Mouse (Mus musculus) liver, embryonic 15.5 days (tissue): ENCODE data around the gene Lekr1. TPM values are rescaled to one million over a fixed set of nuclear protein-coding genes. Genes with fewer than 3 reads are reported as not detected.

ENCODE experiments used
- ATAC-seq: fragments of 200-750 bp; cut with Nextera tagmentation; 2 replicates; pipeline ENCODE4 v1.8.0; 2017; ENCODE audit warnings: moderate number of reproducible peaks, mild to moderate bottlenecking, moderate library complexity; ENCODE audit not compliant: insufficient read depth
- H3K27ac ChIP-seq: fragments of 300-500 bp; sonication (generic); replicated peaks from 2 replicates; pipeline ENCODE4 v1.5.1; 2015; ENCODE audit warnings: mild to moderate bottlenecking, inconsistent platforms
- H3K27me3 ChIP-seq: fragments of 300-500 bp; sonication (generic); 2 replicates; pipeline ENCODE4 v1.6.1; 2015; ENCODE audit warnings: mild to moderate bottlenecking, inconsistent platforms
- H3K36me3 ChIP-seq: fragments of 300-500 bp; sonication (generic); replicated peaks from 2 replicates; pipeline ENCODE4 v1.6.1; 2015; ENCODE audit warnings: moderate library complexity, mild to moderate bottlenecking, inconsistent platforms
- H3K4me1 ChIP-seq: fragments of 300-500 bp; sonication (generic); replicated peaks from 2 replicates; pipeline ENCODE4 v1.6.1; 2015; ENCODE audit warnings: inconsistent platforms
- H3K4me2 ChIP-seq: fragments of 300-500 bp; sonication (generic); 2 replicates; pipeline ENCODE4 v1.6.1; 2015; ENCODE audit warnings: moderate library complexity, mild to moderate bottlenecking, inconsistent platforms
- H3K4me3 ChIP-seq: fragments of 300-500 bp; sonication (generic); replicated peaks from 2 replicates; pipeline ENCODE4 v1.5.1; 2015; ENCODE audit warnings: mild to moderate bottlenecking, inconsistent platforms
- H3K9ac ChIP-seq: fragments of 300-500 bp; sonication (generic); 2 replicates; pipeline ENCODE4 v1.6.1; 2015; ENCODE audit warnings: moderate library complexity, mild to moderate bottlenecking, inconsistent platforms
- H3K9me3 ChIP-seq: fragments of 300-500 bp; sonication (generic); replicated peaks from 2 replicates; pipeline ENCODE4 v1.6.1; 2016; ENCODE audit warnings: inconsistent platforms
- WGBS: fragments of 180-500 bp; shearing (Covaris S2); methylation state at CpG from one replicate; pipeline ENCODE4 v1.1.7; 2015; ENCODE audit warnings: mixed read lengths; ENCODE audit not compliant: insufficient replicate concordance; 5-methylcytosine and 5-hydroxymethylcytosine counted together
- polyA plus RNA-seq: library from polyadenylated mRNA; unstranded; fragments of >200 nt; fragmentation: Nextera tagmentation; extraction: Ambion mirVana; gene quantifications from 2 replicates; pipeline ENCODE4 v1.2.1, GENCODE M21; 2015

The Lekr1 gene
- polyA plus RNA-seq, 1 experiment from 2014 or later = 0.88 TPM

DNA sequence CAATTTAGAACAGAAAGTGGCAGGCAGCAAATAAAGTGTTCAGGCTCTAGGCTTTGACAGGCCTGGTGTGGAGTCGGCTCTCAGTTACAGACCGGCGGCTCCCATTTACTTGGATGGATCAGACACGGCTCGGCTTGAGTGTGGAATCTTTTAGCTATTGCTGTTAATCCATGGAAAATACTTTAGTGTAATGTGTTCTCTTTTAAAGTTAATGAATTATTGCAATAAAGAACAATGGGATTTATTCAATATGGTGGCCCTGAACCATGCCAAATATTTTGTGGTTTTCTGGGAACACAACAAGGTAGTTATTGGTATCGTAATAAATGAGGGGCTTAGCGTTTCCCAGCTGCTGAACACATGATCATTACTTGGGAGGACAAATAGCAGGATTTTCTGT lies 28.7 kb upstream of the Lekr1 start:
- no peaks in the 10 kb centered on the region for H3K4me1 ChIP-seq
- no peaks in the 10 kb centered on the region for H3K27me3 ChIP-seq
- H3K9ac ChIP-seq = no peak overlapping the region
- no peak overlapping the region for H3K4me3 ChIP-seq
- ATAC-seq = no peak
- no peaks in the 10 kb centered on the region for H3K9me3 ChIP-seq
- no peaks in the 10 kb centered on the region for H3K36me3 ChIP-seq
- H3K27ac ChIP-seq = no peak overlapping the region
- WGBS = 78% methylated on average over 7 of the region's 7 CpGs
- no peak overlapping the region for H3K4me2 ChIP-seq

GRCm38 (mm10) chr3:65638896-65639295 lies 27.1 kb upstream of the Lekr1 start:
- Histone ChIP-seq H3K4me2 (no peak overlapping the region), H3K4me1 (no peaks in the 10 kb centered on the region), H3K9me3 (no peaks in the 10 kb centered on the region), H3K27me3 (no peaks in the 10 kb centered on the region), H3K4me3 (no peak overlapping the region), H3K27ac (no peak overlapping the region), H3K36me3 (no peaks in the 10 kb centered on the region), H3K9ac (no peak overlapping the region)
- WGBS = 73% methylated on average over 11 of the region's 11 CpGs
- no peak for ATAC-seq

GRCm38 (mm10) chr3:65639454-65640014 lies 26.5 kb upstream of the Lekr1 start:
- H3K9me3 ChIP-seq = no peaks in the 10 kb centered on the region
- H3K4me2 ChIP-seq = no peak overlapping the region
- no peak overlapping the region for H3K4me3 ChIP-seq
- no peak overlapping the region for H3K9ac ChIP-seq
- WGBS = 70% methylated on average over 5 of the region's 5 CpGs
- no peaks in the 10 kb centered on the region for H3K36me3 ChIP-seq
- no peak overlapping the region for H3K27ac ChIP-seq
- no peaks in the 10 kb centered on the region for H3K4me1 ChIP-seq
- H3K27me3 ChIP-seq = no peaks in the 10 kb centered on the region
- ATAC-seq = no peak

DNA sequence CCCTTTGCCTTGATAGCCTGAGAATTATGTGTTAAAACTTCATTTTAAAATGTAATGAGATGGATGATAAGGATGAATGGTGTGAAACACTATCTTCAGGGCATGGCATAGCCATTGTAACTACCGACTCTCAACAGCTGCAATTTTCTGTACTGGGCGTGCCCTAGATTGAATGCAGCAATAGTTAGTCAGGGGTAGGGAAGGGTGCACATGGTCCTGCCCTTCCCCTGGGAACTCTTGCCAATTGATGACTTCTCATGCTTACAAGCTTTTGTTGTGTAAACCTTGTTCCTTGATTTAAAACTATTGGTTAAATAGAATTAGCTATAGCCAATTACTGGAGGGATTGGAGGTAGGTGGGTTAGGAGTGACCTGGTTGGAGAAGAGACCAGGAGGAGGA lies 23.1 kb upstream of the Lekr1 start:
- Histone ChIP-seq H3K4me3 (no peak overlapping the region), H3K9me3 (no peaks in the 10 kb centered on the region), H3K27me3 (no peaks in the 10 kb centered on the region), H3K4me1 (no peaks in the 10 kb centered on the region), H3K27ac (no peak overlapping the region), H3K4me2 (no peak overlapping the region), H3K36me3 (no peaks in the 10 kb centered on the region), H3K9ac (no peak overlapping the region)
- WGBS = 65% methylated on average over 2 of the region's 2 CpGs
- ATAC-seq = no peak

DNA sequence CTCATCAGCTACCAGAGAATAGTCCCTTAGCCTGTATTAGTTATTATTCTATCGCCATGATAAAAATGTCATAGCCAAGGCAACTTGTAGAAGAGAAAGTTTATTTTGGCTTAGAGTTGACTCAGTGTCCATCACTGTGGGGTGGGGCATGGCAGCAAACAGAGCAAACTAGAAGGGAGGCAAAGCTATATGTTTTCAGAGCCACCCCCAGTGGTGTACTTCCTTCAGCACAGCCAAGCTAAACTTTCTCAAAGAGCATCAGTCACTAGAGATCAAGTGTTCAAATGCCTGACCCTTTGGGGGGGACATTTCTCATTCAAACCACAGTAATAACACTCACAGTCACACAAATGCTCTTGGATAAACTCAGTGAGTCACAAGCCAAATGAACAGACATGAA lies 22.4 kb upstream of the Lekr1 start:
- no peak for ATAC-seq
- Histone ChIP-seq H3K9ac (no peak overlapping the region), H3K27ac (no peak overlapping the region), H3K27me3 (no peaks in the 10 kb centered on the region), H3K4me1 (no peaks in the 10 kb centered on the region), H3K4me2 (no peak overlapping the region), H3K36me3 (no peaks in the 10 kb centered on the region), H3K9me3 (no peaks in the 10 kb centered on the region), H3K4me3 (no peak overlapping the region)
- WGBS = 42% methylated on average over 1 of the region's 1 CpGs

GRCm38 (mm10) chr3:65647592-65647991 lies 18.4 kb upstream of the Lekr1 start:
- no peak overlapping the region for H3K9ac ChIP-seq
- H3K36me3 ChIP-seq = no peaks in the 10 kb centered on the region
- ATAC-seq = no peak
- WGBS = 71% methylated on average over 8 of the region's 8 CpGs
- no peak overlapping the region for H3K4me2 ChIP-seq
- no peaks in the 10 kb centered on the region for H3K9me3 ChIP-seq
- H3K27ac ChIP-seq = no peak overlapping the region
- H3K4me1 ChIP-seq = no peaks in the 10 kb centered on the region
- H3K27me3 ChIP-seq = no peaks in the 10 kb centered on the region
- no peak overlapping the region for H3K4me3 ChIP-seq

- Histone ChIP-seq H3K4me2 (no peak overlapping the region), H3K9ac (no peak overlapping the region), H3K36me3 (no peaks in the 10 kb centered on the region), H3K4me1 (no peaks in the 10 kb centered on the region), H3K4me3 (no peak overlapping the region), H3K27ac (no peak overlapping the region), H3K9me3 (no peaks in the 10 kb centered on the region), H3K27me3 (no peaks in the 10 kb centered on the region)
- no peak for ATAC-seq
- WGBS = 30% methylated on average over 1 of the region's 1 CpGs
These were observed 17.1 kb upstream of the Lekr1 start for GRCm38 (mm10) chr3:65648913-65649312.

DNA sequence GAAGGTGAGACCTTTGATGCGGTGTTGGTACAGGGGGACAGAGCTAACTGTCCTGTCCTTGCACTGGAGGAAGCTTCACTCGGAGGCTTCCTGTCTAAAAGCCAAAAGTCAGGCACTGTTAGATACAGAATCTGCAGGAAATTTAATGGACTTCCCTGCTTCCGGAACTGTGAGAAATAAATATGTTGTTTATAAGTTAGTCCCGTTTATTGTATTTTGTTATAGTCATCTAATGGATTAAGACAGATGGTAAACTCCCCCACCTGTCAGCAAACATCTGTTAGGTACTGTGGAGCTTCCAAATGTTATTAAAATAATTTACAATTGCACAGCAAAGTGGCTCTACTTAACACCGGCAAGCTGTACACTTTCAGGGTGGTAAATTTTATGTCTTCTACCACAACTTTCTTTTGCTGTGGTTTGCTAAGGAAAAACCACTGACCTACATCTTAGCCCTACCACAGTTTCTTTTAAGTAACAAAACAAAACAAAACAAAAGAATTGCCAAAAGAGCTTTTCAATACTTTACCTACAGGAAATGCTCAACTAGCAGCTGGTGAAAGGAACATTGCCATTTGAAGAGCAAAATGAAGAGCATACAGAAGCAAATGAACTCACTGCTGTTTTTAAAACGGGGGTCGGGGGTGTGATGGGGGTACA lies 15.7 kb upstream of the Lekr1 start:
- Histone ChIP-seq H3K4me3 (no peak overlapping the region), H3K27ac (no peak overlapping the region), H3K4me2 (no peak overlapping the region), H3K9me3 (no peaks in the 10 kb centered on the region), H3K27me3 (no peaks in the 10 kb centered on the region), H3K36me3 (no peaks in the 10 kb centered on the region), H3K4me1 (no peaks in the 10 kb centered on the region), H3K9ac (no peak overlapping the region)
- WGBS = 42% methylated on average over 7 of the region's 7 CpGs
- no peak for ATAC-seq

DNA sequence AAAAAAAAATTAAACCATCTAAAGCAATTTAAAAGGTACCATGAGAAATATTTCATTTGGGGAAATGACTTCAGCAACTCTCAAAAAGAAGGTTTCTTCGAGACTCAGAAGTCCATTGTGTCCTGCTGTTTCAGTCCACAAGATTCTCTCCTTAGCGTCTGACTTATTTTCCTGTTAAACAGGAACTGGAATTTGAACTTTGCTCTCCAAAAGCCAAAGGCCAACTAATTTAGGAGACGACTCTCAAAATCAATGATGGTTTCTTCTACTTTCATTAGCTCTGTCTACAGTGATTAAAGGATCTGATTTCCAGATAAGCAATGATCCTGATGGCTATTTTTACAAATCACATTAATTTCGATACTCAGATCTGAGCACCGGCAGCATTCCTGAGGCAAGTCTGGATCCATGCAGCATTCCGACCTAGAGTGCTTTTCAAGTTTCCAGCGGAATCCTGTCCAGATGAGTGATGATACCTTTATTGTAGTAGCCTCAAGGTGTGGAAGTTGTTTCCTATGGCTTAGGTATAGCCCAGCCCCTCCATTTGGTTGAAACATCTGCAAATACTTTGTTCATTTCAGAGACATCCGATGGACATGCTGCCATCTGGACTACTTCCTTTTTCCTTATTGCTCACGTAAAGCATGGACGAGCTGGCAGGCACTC lies 11.4 kb upstream of the Lekr1 start:
- ATAC-seq = no peak
- H3K27me3 ChIP-seq = peaks cover 40% of the 10 kb centered on the region
- 49% methylated on average over 10 of the region's 10 CpGs for WGBS
- H3K36me3 ChIP-seq = no peaks in the 10 kb centered on the region
- peaks cover 10% of the 10 kb centered on the region; the same call in 1 of the 2 replicates for H3K4me1 ChIP-seq
- no peaks in the 10 kb centered on the region for H3K9me3 ChIP-seq
- H3K9ac ChIP-seq = no peak overlapping the region
- no peak overlapping the region for H3K27ac ChIP-seq
- no peak overlapping the region for H3K4me3 ChIP-seq
- no peak overlapping the region for H3K4me2 ChIP-seq

DNA sequence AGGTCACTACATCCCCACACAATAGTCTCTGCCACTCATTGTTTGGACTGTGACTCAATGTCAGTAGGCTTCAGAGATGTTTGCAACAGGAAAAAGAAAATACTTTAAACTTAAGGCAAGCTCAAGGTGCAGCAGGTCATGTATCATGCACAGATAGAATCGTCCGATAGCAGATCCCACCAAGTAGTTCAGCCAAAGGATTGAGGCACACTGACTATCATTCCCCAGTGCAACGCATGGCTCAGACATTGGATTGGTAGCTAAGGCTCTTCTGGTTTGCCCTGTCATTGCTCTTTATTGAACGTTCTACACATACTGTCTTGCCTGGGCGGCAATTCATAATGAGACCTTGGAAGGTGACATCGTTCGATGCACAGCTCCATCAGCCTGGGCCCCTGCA lies 9.6 kb upstream of the Lekr1 start:
- 66% methylated on average over 7 of the region's 7 CpGs for WGBS
- ATAC-seq = no peak
- no peak overlapping the region for H3K9ac ChIP-seq

DNA sequence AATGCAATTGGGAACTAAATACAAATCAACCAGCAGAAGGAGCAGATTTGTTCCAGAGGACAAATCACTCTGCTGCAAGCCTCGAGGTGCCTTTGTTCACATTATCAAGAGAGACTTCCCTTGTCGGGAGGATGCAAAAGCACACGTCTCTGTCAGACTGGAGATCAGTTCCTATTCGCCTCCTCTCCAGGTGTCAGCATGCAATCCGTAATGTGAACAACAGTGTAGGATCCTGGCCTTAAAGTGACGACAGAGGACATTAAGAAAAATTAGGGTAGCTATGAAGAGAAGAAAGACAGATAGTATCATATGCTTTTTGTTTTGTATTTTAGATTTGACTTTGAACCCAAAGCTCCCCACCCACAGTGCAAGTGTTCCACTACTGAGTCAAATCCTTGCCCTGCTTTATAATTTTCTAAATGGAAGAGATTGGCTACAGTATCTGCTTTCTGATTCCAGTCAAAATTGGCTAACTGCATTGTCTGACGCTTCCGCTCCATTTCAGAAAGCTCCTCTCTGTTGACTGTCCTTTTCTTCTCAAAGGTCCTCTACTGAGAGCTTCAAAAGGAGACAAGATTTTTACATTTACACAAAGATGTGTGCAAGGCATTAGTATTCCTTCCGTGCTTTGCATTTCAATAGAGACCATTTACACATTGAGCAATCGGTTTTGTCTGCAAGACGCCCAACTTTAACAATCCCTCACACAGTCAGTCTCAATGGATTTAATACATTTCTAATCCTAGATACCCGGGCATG lies 8.9 kb upstream of the Lekr1 start:
- no peak for ATAC-seq
- Histone ChIP-seq H3K27me3 (peaks cover 53% of the 10 kb centered on the region), H3K4me3 (no peak overlapping the region), H3K36me3 (no peaks in the 10 kb centered on the region), H3K4me2 (no peak overlapping the region), H3K27ac (no peak overlapping the region), H3K9ac (no peak overlapping the region), H3K4me1 (peaks cover 10% of the 10 kb centered on the region; the same call in 1 of the 2 replicates), H3K9me3 (no peaks in the 10 kb centered on the region)
- WGBS = 37% methylated on average over 12 of the region's 12 CpGs

More for the DNA sequence above, 9.6 kb upstream of the Lekr1 start:
- no peak overlapping the region for H3K27ac ChIP-seq
- H3K4me1 ChIP-seq = peaks cover 10% of the 10 kb centered on the region; the same call in 1 of the 2 replicates
- H3K27me3 ChIP-seq = peaks cover 53% of the 10 kb centered on the region
- no peaks in the 10 kb centered on the region for H3K36me3 ChIP-seq
- H3K4me3 ChIP-seq = no peak overlapping the region
- no peaks in the 10 kb centered on the region for H3K9me3 ChIP-seq
- H3K4me2 ChIP-seq = no peak overlapping the region
